Mouse (Mus musculus): ENCODE results near the gene Gm49361.

- TF ChIP-seq CTCF (IDR thresholded peaks at IDR 0.05; ENCODE audit: control insufficient read depth, insufficient read depth, insufficient read length) (no peak), USF1 (IDR thresholded peaks at IDR 0.05; ENCODE audit: low read depth) (no peak)
Observed at GRCm38 (mm10) chr14:57622934-57623333, 123.0 kb downstream of the Gm49361 start.
